Mouse (Mus musculus): ENCODE measurements at regions not wholly inside any gene's neighbourhood (a gene's known extent, or its start where the extent isn't known, plus 50 kb on each side); places are given as distances from the start of the nearest gene placed in this dataset.
A peak's percentile ranks its signal among the peaks of the same experiment; 100 is the strongest.

GRCm38 (mm10) chr10:96921181-96921580 is 304.4 kb downstream of the Btg1 start:
- no peak for TF ChIP-seq CTCF (IDR thresholded peaks at IDR 0.05; ENCODE audit: low read depth)
- no peak for TF ChIP-seq EP300 (IDR thresholded peaks at IDR 0.05; ENCODE audit: low read depth)
- ATAC-seq (ENCODE audit: insufficient read depth) (no peak), DNase-seq (ENCODE audit: low read depth in 3 of 3, low spot score in 3 of 3) (no peak)
- H3K27ac ChIP-seq: no peak overlapping the region
- H3K27me3 ChIP-seq (ENCODE audit: control insufficient read depth, insufficient read depth, low read length): no peaks in the 10 kb centered on the region
- H3K4me2 ChIP-seq (ENCODE audit: low read depth): no peak overlapping the region
- no peaks in the 10 kb centered on the region for H3K4me1 ChIP-seq (replicated peaks; ENCODE audit: control insufficient read depth in 2 of 2, insufficient read depth in 2 of 2, low read length in 1 of 2)
- H3K36me3 ChIP-seq (replicated peaks; ENCODE audit: control insufficient read depth, insufficient read depth, low read depth): no peaks in the 10 kb centered on the region
- no peak overlapping the region for H3K9ac ChIP-seq (replicated peaks)
- H3K4me3 ChIP-seq (ENCODE audit: insufficient read depth in 1 of 2, low read depth in 2 of 2, low read length in 2 of 2): no peak overlapping the region
- WGBS (ENCODE audit: insufficient replicate concordance): 36% methylated on average over 1 of the region's 1 CpGs
- H3K9me3 ChIP-seq (ENCODE audit: control insufficient read depth, low read length): peaks cover 2% of the 10 kb centered on the region; the same call in 1 of the 2 replicates

GRCm38 (mm10) chr10:96924266-96924672 is 307.5 kb downstream of the Btg1 start:
- ATAC-seq (ENCODE audit: insufficient read depth): no peak
- Histone ChIP-seq H3K4me3 (ENCODE audit: insufficient read depth in 1 of 2, low read depth in 2 of 2, low read length in 2 of 2) (no peak overlapping the region), H3K9ac (replicated peaks) (no peak overlapping the region), H3K9me3 (ENCODE audit: control insufficient read depth, low read length) (no peaks in the 10 kb centered on the region; the same call in 1 of the 2 replicates), H3K27ac (no peak overlapping the region), H3K4me2 (ENCODE audit: low read depth) (no peak overlapping the region), H3K4me1 (replicated peaks; ENCODE audit: control insufficient read depth in 2 of 2, insufficient read depth in 2 of 2, low read length in 1 of 2) (no peaks in the 10 kb centered on the region), H3K27me3 (ENCODE audit: control insufficient read depth, insufficient read depth, low read length) (no peaks in the 10 kb centered on the region), H3K36me3 (replicated peaks; ENCODE audit: control insufficient read depth, insufficient read depth, low read depth) (no peaks in the 10 kb centered on the region)
- DNase-seq (ENCODE audit: low read depth in 3 of 3, low spot score in 3 of 3): no peak
- 56% methylated on average over 2 of the region's 2 CpGs for WGBS (ENCODE audit: insufficient replicate concordance)
- TF ChIP-seq CTCF (IDR thresholded peaks at IDR 0.05; ENCODE audit: low read depth) (no peak), EP300 (IDR thresholded peaks at IDR 0.05; ENCODE audit: low read depth) (no peak)

DNA sequence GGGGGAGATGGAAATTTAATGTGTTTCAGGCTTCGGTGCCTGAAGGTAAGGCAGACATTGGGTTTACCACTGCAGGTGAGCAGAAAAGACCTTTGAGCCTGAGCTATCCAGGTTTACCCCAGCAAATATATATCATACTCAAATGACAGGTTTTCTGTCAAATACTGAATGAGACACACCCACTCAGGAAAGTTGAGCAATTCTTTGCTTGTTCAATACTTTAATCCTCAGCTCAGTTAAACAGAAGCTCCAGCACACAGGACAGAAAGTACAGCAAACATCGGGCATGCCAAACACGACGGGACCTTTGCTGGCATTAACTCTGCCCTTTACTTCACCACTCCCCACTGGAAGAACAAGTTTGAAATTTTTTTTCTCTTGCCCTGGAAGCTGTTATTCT is 307.9 kb downstream of the Btg1 start:
- H3K9me3 ChIP-seq (ENCODE audit: control insufficient read depth, low read length): no peaks in the 10 kb centered on the region; the same call in 1 of the 2 replicates
- no peak overlapping the region for H3K9ac ChIP-seq (replicated peaks)
- peak; percentile 4 to 15 (median 6) for DNase-seq (ENCODE audit: low read depth in 3 of 3, low spot score in 3 of 3)
- H3K4me1 ChIP-seq (replicated peaks; ENCODE audit: control insufficient read depth in 2 of 2, insufficient read depth in 2 of 2, low read length in 1 of 2): no peaks in the 10 kb centered on the region
- peak; percentile 45; the same call in 1 of the 2 replicates for ATAC-seq (ENCODE audit: insufficient read depth)
- no peaks in the 10 kb centered on the region for H3K27me3 ChIP-seq (ENCODE audit: control insufficient read depth, insufficient read depth, low read length)
- TF ChIP-seq CTCF (IDR thresholded peaks at IDR 0.05; ENCODE audit: low read depth) (no peak), EP300 (IDR thresholded peaks at IDR 0.05; ENCODE audit: low read depth) (no peak)
- H3K27ac ChIP-seq: no peak overlapping the region
- no peaks in the 10 kb centered on the region for H3K36me3 ChIP-seq (replicated peaks; ENCODE audit: control insufficient read depth, insufficient read depth, low read depth)
- 60% methylated on average over 4 of the region's 4 CpGs for WGBS (ENCODE audit: insufficient replicate concordance)
- H3K4me3 ChIP-seq (ENCODE audit: insufficient read depth in 1 of 2, low read depth in 2 of 2, low read length in 2 of 2): no peak overlapping the region
- H3K4me2 ChIP-seq (ENCODE audit: low read depth): no peak overlapping the region

- TF ChIP-seq CTCF (IDR thresholded peaks at IDR 0.05; ENCODE audit: low read depth): no peak
- no peak for TF ChIP-seq EP300 (IDR thresholded peaks at IDR 0.05; ENCODE audit: low read depth)
- DNase-seq (ENCODE audit: low read depth in 3 of 3, low spot score in 3 of 3): no peak
Observed at GRCm38 (mm10) chr10:96925771-96926170, 309.0 kb downstream of the Btg1 start.

DNA sequence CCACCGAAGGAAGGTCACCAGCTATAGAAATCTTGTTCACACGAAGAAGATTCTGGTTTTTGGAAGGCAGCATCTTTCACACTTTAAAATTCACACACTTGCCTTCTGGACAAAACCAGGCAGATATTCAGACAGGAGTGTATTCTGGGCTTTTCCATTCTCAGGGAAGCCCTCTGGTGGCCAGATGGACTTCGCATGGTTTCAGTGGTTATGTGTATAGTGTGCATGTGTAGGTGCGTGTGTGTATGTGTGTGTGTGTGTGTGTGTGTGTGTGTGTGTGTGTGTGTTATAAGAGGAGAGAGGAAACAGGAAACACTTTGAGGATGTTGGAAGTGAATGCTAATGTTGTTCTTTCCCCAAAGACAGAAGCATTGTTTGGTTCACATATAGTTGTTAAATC is 317.9 kb downstream of the Btg1 start:
- Histone ChIP-seq H3K4me3 (ENCODE audit: insufficient read depth in 1 of 2, low read depth in 2 of 2, low read length in 2 of 2) (no peak overlapping the region), H3K36me3 (replicated peaks; ENCODE audit: control insufficient read depth, insufficient read depth, low read depth) (no peaks in the 10 kb centered on the region), H3K4me1 (replicated peaks; ENCODE audit: control insufficient read depth in 2 of 2, insufficient read depth in 2 of 2, low read length in 1 of 2) (no peaks in the 10 kb centered on the region), H3K9me3 (ENCODE audit: control insufficient read depth, low read length) (no peaks in the 10 kb centered on the region), H3K27me3 (ENCODE audit: control insufficient read depth, insufficient read depth, low read length) (no peaks in the 10 kb centered on the region), H3K4me2 (ENCODE audit: low read depth) (no peak overlapping the region), H3K9ac (replicated peaks) (no peak overlapping the region), H3K27ac (no peak overlapping the region)
- TF ChIP-seq EP300 (IDR thresholded peaks at IDR 0.05; ENCODE audit: low read depth) (no peak), CTCF (IDR thresholded peaks at IDR 0.05; ENCODE audit: low read depth) (peak; percentile 43)
- DNase-seq (ENCODE audit: low read depth in 3 of 3, low spot score in 3 of 3) (no peak), ATAC-seq (ENCODE audit: insufficient read depth) (no peak)
- WGBS (ENCODE audit: insufficient replicate concordance): 38% methylated on average over 4 of the region's 4 CpGs

More at GRCm38 (mm10) chr10:96925771-96926170, 309.0 kb downstream of the Btg1 start:
- H3K4me1 ChIP-seq (replicated peaks; ENCODE audit: control insufficient read depth in 2 of 2, insufficient read depth in 2 of 2, low read length in 1 of 2): no peaks in the 10 kb centered on the region
- H3K36me3 ChIP-seq (replicated peaks; ENCODE audit: control insufficient read depth, insufficient read depth, low read depth): no peaks in the 10 kb centered on the region
- H3K27ac ChIP-seq: no peak overlapping the region
- H3K9me3 ChIP-seq (ENCODE audit: control insufficient read depth, low read length): no peaks in the 10 kb centered on the region
- H3K9ac ChIP-seq (replicated peaks): no peak overlapping the region
- H3K4me2 ChIP-seq (ENCODE audit: low read depth): no peak overlapping the region
- H3K27me3 ChIP-seq (ENCODE audit: control insufficient read depth, insufficient read depth, low read length): no peaks in the 10 kb centered on the region
- 76% methylated on average over 2 of the region's 2 CpGs for WGBS (ENCODE audit: insufficient replicate concordance)
- no peak for ATAC-seq (ENCODE audit: insufficient read depth)
- no peak overlapping the region for H3K4me3 ChIP-seq (ENCODE audit: insufficient read depth in 1 of 2, low read depth in 2 of 2, low read length in 2 of 2)

Data from liver, embryonic 14.5 days (tissue).